Mouse (Mus musculus) heart, embryonic 15.5 days (tissue): ENCODE data around the gene Tgfb1. TPM values are rescaled to one million over a fixed set of nuclear protein-coding genes. Genes with fewer than 3 reads are reported as not detected.

Source experiments
- ATAC-seq: fragments of 200-750 bp; cut with Nextera tagmentation; replicated peaks from 2 replicates; pipeline ENCODE4 v1.8.0; 2017; ENCODE audit warnings: low read depth, moderate TSS enrichment; ENCODE audit not compliant: insufficient number of reproducible peaks, insufficient read depth, low FRiP score
- H3K27ac ChIP-seq: fragments of 300-500 bp; sonication (generic); 2 replicates; pipeline ENCODE4 v1.5.1; 2015; ENCODE audit warnings: mild to moderate bottlenecking, inconsistent platforms
- H3K27me3 ChIP-seq: fragments of 300-500 bp; sonication (generic); 2 replicates; pipeline ENCODE4 v1.6.1; 2015; ENCODE audit warnings: inconsistent platforms
- H3K36me3 ChIP-seq: fragments of 300-500 bp; sonication (generic); 2 replicates; pipeline ENCODE4 v1.6.1; 2015; ENCODE audit warnings: mild to moderate bottlenecking, inconsistent platforms
- H3K4me1 ChIP-seq: fragments of 300-500 bp; sonication (generic); replicated peaks from 2 replicates; pipeline ENCODE4 v1.6.1; 2015; ENCODE audit warnings: inconsistent platforms
- H3K4me2 ChIP-seq: fragments of 300-500 bp; sonication (generic); 2 replicates; pipeline ENCODE4 v1.6.1; 2015; ENCODE audit warnings: inconsistent platforms, mild to moderate bottlenecking, moderate library complexity
- H3K4me3 ChIP-seq: fragments of 300-500 bp; sonication (generic); 2 replicates; pipeline ENCODE4 v1.5.1; 2015; ENCODE audit warnings: mild to moderate bottlenecking, inconsistent platforms
- H3K9ac ChIP-seq: fragments of 300-500 bp; sonication (generic); 2 replicates; pipeline ENCODE4 v1.6.1; 2015; ENCODE audit warnings: mild to moderate bottlenecking, inconsistent platforms
- H3K9me3 ChIP-seq: fragments of 300-500 bp; sonication (generic); replicated peaks from 2 replicates; pipeline ENCODE4 v1.6.1; 2016; ENCODE audit warnings: inconsistent platforms
- WGBS: fragments of 180-500 bp; shearing (Covaris S2); methylation state at CpG from one replicate; pipeline ENCODE4 v1.1.7; 2015; ENCODE audit warnings: mixed read lengths; 5-methylcytosine and 5-hydroxymethylcytosine counted together
- polyA plus RNA-seq: library from polyadenylated mRNA; unstranded; fragments of >200 nt; fragmentation: Nextera tagmentation; extraction: Ambion mirVana; gene quantifications from 2 replicates; pipeline ENCODE4 v1.2.1, GENCODE M21; 2015

The Tgfb1 gene
- polyA plus RNA-seq, 1 experiment from 2014 or later, result 3.2 TPM

- no peak overlapping the region for H3K4me3 ChIP-seq
- WGBS, result 48% methylated on average over 7 of the region's 7 CpGs
- H3K4me2 ChIP-seq, result no peak overlapping the region
- peak overlapping the region; percentile 81 for H3K27ac ChIP-seq
- no peak for ATAC-seq
- peaks cover 68% of the 10 kb centered on the region for H3K4me1 ChIP-seq
- no peaks in the 10 kb centered on the region for H3K9me3 ChIP-seq
- H3K27me3 ChIP-seq, result no peaks in the 10 kb centered on the region
- no peak overlapping the region for H3K9ac ChIP-seq
- H3K36me3 ChIP-seq, result 0 out of 2 replicates have a peak, but pooled peaks cover 6% of the 10 kb centered on the region
Observed at GRCm38 (mm10) chr7:25706578-25707170, 19.9 kb downstream of the Tgfb1 start.

GRCm38 (mm10) chr7:25707581-25708292, 20.9 kb downstream of the Tgfb1 start:
- H3K4me3 ChIP-seq, result no peak overlapping the region
- 42% methylated on average over 15 of the region's 15 CpGs for WGBS
- peaks cover 4% of the 10 kb centered on the region; the same call in 1 of the 2 replicates for H3K36me3 ChIP-seq
- no peaks in the 10 kb centered on the region for H3K9me3 ChIP-seq
- H3K27me3 ChIP-seq, result no peaks in the 10 kb centered on the region
- H3K9ac ChIP-seq, result no peak overlapping the region; the same call in 1 of the 2 replicates
- peaks cover 78% of the 10 kb centered on the region for H3K4me1 ChIP-seq
- peak overlapping the region; percentile 81 for H3K27ac ChIP-seq
- H3K4me2 ChIP-seq, result peak overlapping the region; percentile 18
- ATAC-seq, result peak; percentile 47

GRCm38 (mm10) chr7:25709961-25710360, 23.2 kb downstream of the Tgfb1 start:
- Histone ChIP-seq H3K9me3 (no peaks in the 10 kb centered on the region), H3K4me2 (peak overlapping the region; percentile 51), H3K27me3 (no peaks in the 10 kb centered on the region), H3K4me3 (no peak overlapping the region), H3K36me3 (peaks cover 26% of the 10 kb centered on the region; the same call in 1 of the 2 replicates), H3K9ac (peak overlapping the region; percentile 25), H3K27ac (peak overlapping the region; percentile 69), H3K4me1 (peaks cover 61% of the 10 kb centered on the region)
- peak; percentile 24 for ATAC-seq
- 9% methylated on average over 12 of the region's 12 CpGs for WGBS

GRCm38 (mm10) chr7:25710519-25711130, 23.8 kb downstream of the Tgfb1 start:
- no peak overlapping the region for H3K4me3 ChIP-seq
- H3K9me3 ChIP-seq, result no peaks in the 10 kb centered on the region
- H3K4me2 ChIP-seq, result peak overlapping the region; percentile 51
- H3K27ac ChIP-seq, result peak overlapping the region; percentile 69
- no peaks in the 10 kb centered on the region for H3K27me3 ChIP-seq
- peaks cover 54% of the 10 kb centered on the region for H3K4me1 ChIP-seq
- ATAC-seq, result 0 out of 2 replicates have a peak, but pooled peaks have one; percentile 9
- peaks cover 33% of the 10 kb centered on the region; the same call in 1 of the 2 replicates for H3K36me3 ChIP-seq
- WGBS, result 5% methylated on average over 7 of the region's 7 CpGs
- H3K9ac ChIP-seq, result peak overlapping the region; percentile 25

- 48% methylated on average over 5 of the region's 5 CpGs for WGBS
- no peaks in the 10 kb centered on the region for H3K27me3 ChIP-seq
- ATAC-seq, result no peak
- peak overlapping the region; percentile 69 for H3K27ac ChIP-seq
- no peak overlapping the region for H3K9ac ChIP-seq
- H3K36me3 ChIP-seq, result peaks cover 38% of the 10 kb centered on the region; the same call in 1 of the 2 replicates
- 0 out of 2 replicates have a peak overlapping the region, but pooled peaks have one; percentile 51 for H3K4me2 ChIP-seq
- H3K4me3 ChIP-seq, result no peak overlapping the region
- H3K9me3 ChIP-seq, result no peaks in the 10 kb centered on the region
- H3K4me1 ChIP-seq, result peaks cover 49% of the 10 kb centered on the region
Observed at GRCm38 (mm10) chr7:25711165-25711564, 24.4 kb downstream of the Tgfb1 start.

DNA sequence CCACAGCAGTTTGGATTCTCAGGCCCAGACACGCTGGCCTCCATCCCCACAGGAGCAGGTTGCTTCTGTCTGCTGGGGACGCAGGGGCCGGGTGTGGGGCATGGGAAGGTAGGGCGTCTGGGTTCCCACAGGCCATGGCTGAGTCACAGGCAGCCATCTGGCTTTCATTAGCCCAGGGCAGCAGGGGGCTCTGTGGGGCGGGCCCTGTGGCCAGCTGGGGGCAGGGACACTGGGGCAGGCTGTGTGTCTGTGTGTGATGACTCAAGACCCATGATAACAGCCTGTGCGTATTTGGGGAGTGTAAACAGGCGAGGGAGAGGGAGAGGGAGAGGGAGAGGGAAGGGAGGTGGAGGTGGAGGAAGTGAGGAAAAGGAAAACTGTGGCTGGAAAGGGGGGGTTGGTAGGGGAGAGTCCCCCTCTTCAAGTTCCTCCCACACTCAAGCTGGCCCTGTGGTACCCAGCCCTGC, 25.0 kb downstream of the Tgfb1 start:
- Histone ChIP-seq H3K4me3 (no peak overlapping the region), H3K27ac (peak overlapping the region; percentile 69), H3K27me3 (no peaks in the 10 kb centered on the region), H3K4me2 (no peak overlapping the region), H3K9me3 (no peaks in the 10 kb centered on the region), H3K4me1 (peaks cover 43% of the 10 kb centered on the region), H3K36me3 (peaks cover 39% of the 10 kb centered on the region; the same call in 1 of the 2 replicates), H3K9ac (peak overlapping the region; percentile 22; the same call in 1 of the 2 replicates)
- 17% methylated on average over 7 of the region's 7 CpGs for WGBS
- ATAC-seq, result peak; percentile 50

DNA sequence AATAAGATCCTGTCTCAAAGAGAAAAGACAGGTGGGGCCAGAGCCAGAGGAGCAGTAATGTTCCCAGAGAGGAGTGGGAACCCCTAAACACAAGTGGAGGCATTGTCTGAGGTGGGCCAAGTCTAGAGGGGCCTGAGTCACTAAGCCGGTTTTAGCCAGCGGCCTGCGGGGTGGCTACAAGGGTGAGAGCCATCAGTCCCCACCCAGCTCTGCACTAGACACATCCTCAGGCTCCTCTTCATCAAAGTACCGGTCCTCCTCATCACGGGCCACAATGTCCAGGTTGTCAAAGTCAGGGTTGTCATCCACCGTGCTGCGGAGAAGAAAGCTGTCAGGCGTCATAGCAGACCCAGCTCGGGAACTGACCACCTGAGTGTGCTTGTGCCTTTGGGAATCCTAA, 26.0 kb downstream of the Tgfb1 start:
- H3K36me3 ChIP-seq, result peaks cover 39% of the 10 kb centered on the region; the same call in 1 of the 2 replicates
- no peak overlapping the region for H3K27ac ChIP-seq
- WGBS, result 82% methylated on average over 9 of the region's 9 CpGs
- H3K27me3 ChIP-seq, result no peaks in the 10 kb centered on the region
- no peak overlapping the region for H3K4me3 ChIP-seq
- H3K4me2 ChIP-seq, result no peak overlapping the region
- ATAC-seq, result no peak
- H3K9me3 ChIP-seq, result no peaks in the 10 kb centered on the region
- H3K4me1 ChIP-seq, result peaks cover 41% of the 10 kb centered on the region
- H3K9ac ChIP-seq, result no peak overlapping the region; the same call in 1 of the 2 replicates

GRCm38 (mm10) chr7:25714581-25714980, 27.8 kb downstream of the Tgfb1 start:
- 93% methylated on average over 8 of the region's 8 CpGs for WGBS
- Histone ChIP-seq H3K27ac (no peak overlapping the region), H3K9ac (no peak overlapping the region), H3K27me3 (no peaks in the 10 kb centered on the region), H3K9me3 (no peaks in the 10 kb centered on the region), H3K36me3 (peaks cover 39% of the 10 kb centered on the region; the same call in 1 of the 2 replicates), H3K4me3 (no peak overlapping the region), H3K4me1 (peaks cover 46% of the 10 kb centered on the region), H3K4me2 (no peak overlapping the region)
- ATAC-seq, result no peak

GRCm38 (mm10) chr7:25715731-25716271, 29.0 kb downstream of the Tgfb1 start:
- WGBS, result 93% methylated on average over 22 of the region's 22 CpGs
- H3K27me3 ChIP-seq, result no peaks in the 10 kb centered on the region
- H3K9me3 ChIP-seq, result no peaks in the 10 kb centered on the region
- H3K4me1 ChIP-seq, result peaks cover 37% of the 10 kb centered on the region
- H3K36me3 ChIP-seq, result peaks cover 41% of the 10 kb centered on the region
- no peak overlapping the region for H3K9ac ChIP-seq
- H3K4me2 ChIP-seq, result no peak overlapping the region
- ATAC-seq, result no peak
- H3K27ac ChIP-seq, result no peak overlapping the region
- H3K4me3 ChIP-seq, result no peak overlapping the region

GRCm38 (mm10) chr7:25717478-25717877, 30.7 kb downstream of the Tgfb1 start:
- H3K4me3 ChIP-seq, result peak overlapping the region; percentile 60; the same call in 1 of the 2 replicates
- no peaks in the 10 kb centered on the region for H3K27me3 ChIP-seq
- no peaks in the 10 kb centered on the region for H3K9me3 ChIP-seq
- 90% methylated on average over 3 of the region's 3 CpGs for WGBS
- H3K27ac ChIP-seq, result no peak overlapping the region
- peaks cover 51% of the 10 kb centered on the region for H3K36me3 ChIP-seq
- peaks cover 21% of the 10 kb centered on the region for H3K4me1 ChIP-seq
- no peak for ATAC-seq
- no peak overlapping the region for H3K9ac ChIP-seq
- H3K4me2 ChIP-seq, result peak overlapping the region; percentile 80
